Mouse (Mus musculus) kidney, postnatal 14 days (tissue): Measurements from ENCODE around the gene Spg20.

Source experiments
- DNase-seq: peaks from one replicate; pipeline ENCODE4 v3.0.0; 2022; ENCODE audit warnings: mixed read lengths

Spg20 gene

DNA sequence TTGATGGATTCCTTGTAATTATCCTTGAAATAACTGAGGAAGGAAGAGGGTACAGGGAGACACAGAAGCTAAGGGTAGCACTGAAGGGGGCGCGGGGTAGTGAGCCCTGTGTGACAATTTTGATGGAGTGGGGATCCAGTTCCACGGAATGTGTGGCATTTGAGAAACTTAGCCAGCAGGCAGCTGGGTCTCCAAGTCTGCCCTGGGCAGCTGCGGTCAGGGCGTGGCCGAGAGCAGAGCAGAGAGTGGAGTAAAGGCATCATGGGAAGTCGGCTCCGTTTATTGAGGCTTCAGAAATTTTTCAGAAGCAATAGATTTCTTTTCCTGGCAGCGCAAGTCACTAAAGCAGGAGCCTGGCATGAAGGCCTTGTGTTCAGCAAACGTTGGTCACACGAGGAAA is 12.9 kb upstream of the Spg20 start:
- DNase-seq, result no peak

DNA sequence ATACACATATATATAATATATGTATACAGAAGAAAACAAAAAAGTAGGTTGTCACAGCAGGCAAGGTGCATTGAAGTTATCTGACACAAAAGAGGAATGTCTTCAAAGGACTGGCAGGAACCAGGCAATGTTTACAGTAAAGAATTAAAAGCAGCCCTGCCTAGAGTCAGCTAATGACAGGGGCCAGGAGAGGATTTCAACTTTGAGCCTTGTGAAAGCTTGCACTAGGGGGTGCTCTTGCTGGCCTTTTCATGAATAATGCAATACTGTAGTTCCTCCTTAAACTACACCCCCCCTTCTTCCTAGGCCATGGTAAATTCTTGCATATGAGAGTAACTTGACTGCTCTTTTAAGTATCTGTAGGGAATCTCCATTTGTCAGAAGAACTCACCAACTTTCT is 10.8 kb upstream of the Spg20 start:
- DNase-seq, result no peak

DNA sequence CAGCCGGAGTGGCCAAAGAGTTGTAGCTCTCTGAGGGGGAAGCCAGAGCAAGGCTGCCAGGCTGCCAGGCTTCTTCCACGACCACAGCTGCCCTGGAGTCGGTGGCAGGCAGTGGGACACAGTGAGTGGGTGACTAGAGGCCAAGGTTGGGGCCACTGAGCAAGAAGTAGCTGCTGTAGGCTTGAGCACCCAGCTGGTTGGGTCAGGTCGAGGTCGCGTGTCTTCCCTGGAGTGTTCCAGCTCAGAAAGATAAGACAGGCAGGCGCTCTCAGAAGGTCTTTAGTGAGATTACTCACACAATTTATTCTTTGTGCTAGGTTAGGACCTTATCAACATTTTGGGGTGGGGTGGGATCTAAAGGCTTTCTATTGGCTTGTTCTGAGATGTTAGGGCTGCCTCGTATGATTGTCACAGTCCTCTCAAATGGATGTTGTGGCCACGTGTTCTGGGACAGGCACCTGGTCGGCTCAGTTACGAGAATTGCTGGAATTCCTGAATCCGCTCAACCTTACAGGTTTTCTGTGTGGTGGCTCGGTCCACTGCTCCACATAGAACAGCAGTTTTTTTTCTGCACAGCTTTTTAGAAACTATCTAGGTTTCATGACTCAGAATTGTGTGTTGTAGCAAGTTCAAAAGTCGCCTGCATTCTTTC is 6.4 kb upstream of the Spg20 start:
- peak; percentile 46 for DNase-seq

DNA sequence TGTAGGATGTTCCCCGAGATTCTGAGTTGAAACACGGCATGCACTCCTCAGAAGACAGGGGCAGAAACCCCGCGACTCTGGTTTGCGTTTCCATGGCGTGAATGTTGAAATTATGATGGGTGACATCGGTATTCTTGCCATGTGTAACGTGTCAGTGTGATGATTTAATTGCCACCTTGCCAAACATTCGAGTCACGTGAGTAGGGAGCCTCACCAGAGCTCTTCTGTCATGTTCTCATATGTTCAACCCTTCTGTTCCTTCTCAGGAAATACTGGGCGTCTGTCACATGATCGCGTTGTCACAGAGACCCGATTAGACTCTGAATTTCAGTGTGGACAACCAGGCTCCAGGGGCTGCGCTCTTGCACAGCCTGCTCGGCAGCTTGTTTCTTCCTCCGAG is 5.9 kb upstream of the Spg20 start:
- no peak for DNase-seq

DNA sequence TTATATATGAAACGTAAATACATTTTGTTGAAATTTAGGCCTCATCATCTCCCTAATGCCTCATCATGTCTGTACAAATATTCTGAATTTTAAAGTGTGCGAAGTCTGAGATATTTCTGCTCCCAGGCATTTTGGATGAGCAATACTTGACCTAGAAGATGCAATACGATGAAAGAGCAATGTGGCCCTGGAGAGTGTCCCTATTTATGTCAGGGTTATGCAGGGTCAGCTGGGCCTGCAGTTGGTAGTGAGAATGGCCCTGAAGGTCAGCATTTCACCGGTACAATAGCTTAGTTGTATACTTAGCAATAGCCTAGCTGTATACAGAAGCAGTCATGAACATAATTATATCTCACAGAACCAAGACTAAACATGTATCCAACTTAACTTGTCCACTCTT is 2.8 kb upstream of the Spg20 start:
- no peak for DNase-seq

DNA sequence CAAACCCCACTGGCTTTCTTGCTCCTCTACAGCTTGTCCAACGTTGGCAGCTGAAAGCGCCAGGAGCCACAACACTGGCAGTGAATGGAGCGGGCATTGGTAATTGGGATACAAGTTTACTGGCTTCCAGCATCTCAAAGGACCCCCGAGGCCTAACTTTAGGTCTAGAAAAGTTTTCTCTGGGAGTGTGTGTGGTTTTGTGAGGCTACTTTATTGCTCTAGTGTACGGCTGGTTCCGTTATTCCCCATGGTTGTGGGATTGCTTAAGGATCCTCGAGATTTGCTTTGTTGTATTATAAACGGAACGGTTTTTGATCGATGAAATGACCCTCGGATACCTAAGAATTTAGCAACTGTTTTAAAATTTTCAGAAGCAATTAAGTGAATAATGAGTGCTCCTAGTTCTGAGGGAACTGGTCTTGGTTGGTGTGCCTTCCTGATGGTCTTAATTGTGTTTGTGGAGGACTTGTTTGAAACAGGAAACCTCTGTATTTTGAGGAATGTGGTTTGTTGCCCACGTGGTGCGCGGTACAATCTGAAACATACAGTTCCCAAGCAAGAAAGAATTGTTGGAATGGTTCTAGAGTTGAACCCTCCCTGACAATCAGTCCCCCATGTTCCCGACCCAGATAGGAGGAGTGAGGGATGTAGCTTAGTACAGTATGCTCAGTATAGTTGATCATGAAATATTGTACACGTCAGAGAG is 955 bp downstream of the Spg20 start:
- no peak for DNase-seq

DNA sequence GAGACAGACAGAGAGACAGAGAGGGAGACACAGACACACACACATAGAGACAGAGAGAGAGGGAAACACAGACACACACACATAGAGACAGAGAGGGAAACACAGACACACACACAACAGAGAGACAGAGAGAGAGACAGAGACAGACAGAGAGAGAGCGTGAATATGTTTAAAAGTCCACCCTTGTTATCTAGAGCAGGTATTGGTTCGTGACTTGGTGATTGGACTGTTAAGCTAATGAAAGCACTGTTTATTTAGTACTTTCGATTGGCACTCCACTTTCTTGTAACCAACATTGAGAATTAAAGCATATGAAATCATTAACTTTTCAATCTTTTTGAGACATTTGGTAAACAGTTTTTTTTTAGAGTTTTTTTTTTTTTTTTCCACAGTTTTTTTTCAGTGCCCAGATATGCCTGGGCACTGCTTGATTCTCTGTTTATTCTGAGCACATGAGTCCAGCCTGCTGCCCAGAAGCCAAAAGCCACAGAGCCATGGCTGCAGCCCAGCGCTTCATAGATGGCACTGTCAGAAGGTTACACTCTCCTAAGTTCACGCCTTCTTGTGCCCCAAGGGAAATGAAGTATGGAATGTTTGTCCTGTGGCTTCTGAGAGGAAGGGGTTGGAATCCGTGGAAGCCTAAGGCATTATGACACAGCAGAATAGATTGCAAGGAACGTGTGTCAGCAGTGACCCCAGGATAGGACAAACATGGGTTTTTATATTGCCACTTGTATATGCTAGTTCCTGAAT is 2.6 kb downstream of the Spg20 start:
- DNase-seq, result peak; percentile 32

DNA sequence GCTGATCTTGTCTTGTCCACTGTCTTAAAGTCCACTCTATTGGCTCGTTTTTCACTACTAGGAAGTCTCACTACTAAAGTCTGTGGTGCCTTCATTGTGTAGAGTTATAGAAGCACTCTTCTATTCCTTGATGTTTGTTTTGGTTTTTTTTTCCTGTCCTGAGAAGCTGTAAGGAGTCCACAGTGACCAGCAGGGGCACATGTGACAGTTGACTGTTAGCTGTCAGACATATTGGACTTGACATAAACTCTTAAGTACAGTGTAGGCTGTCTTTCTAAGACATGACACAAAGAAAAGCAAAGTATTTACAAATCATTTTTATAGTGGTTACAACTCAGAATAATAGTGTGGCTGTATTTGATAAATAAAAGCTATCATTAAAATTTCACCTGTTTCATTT is 3.2 kb downstream of the Spg20 start:
- no peak for DNase-seq

DNA sequence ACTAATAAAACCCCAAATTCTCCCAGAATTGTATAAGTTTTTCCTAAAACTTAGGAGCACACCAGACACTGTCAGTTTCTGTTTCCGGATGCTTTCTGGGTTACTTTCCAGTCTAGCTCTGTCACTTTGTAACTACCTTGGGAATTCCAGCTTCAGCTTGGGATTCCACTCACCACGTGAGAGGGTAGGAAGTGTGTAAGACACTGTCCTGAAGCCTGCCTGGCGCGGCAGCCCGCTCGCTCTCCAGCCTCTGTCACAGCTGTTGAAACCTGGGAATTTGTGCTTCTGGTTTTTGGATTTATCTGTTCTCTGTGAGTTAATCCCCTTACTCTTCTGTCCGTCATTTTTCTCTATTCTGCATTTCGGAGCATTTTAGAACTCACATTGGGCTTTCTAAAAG is 4.1 kb downstream of the Spg20 start:
- DNase-seq, result no peak

DNA sequence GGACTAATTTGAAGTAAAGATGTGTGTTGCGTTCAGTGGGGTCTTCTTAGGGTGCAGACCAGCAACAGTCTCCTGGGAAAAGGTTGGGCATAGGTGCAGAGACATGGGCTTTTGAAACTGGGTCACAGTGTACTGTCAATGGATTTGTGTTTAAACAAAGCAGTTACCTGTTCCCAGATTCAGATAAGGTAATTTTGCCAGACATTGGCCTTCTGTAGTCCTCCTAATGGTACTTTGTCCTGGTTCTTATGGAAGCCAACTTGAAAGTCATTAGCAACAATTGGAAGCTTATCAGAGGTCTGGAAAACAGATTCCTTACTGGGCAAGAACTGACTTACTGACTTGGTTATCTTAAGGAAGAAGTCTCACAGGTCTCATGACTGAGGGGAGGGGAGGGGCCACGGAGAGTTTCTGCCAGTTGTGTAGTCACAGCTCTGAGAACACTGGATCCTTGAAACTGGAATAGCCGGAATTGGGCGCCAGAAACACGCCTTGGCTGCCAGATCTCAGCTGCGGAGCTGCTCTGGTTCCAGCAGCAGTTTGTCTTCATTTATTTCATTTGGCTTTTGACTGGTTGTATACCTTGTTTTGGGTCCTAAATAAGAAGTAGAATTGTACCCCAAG is 7.5 kb downstream of the Spg20 start:
- no peak for DNase-seq

DNA sequence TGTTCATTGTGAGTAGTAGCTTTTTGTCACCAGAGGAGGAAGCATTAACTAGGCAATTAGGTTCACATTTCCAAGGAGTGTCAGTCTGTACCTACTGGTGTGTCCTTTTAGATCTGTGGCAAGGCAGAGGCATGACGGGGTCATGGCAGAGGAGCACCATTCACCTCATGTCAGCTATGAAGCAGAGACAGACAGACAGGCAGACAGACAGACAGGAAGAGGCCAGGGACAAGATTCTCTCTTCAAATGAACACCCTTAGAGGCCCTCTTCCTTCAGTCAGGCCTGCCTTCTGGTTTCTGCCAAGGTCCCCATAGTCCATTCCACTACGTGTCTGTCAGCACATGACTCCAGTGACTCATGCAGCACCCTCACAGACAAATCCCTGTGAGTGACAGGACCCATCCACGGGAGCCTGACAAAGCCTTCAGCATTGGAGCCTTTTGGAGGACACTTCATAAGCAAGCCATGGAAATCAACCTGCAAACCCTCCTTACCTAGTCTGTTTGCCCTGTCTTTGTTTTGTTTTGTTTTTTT is 10.5 kb downstream of the Spg20 start:
- DNase-seq, result no peak

DNA sequence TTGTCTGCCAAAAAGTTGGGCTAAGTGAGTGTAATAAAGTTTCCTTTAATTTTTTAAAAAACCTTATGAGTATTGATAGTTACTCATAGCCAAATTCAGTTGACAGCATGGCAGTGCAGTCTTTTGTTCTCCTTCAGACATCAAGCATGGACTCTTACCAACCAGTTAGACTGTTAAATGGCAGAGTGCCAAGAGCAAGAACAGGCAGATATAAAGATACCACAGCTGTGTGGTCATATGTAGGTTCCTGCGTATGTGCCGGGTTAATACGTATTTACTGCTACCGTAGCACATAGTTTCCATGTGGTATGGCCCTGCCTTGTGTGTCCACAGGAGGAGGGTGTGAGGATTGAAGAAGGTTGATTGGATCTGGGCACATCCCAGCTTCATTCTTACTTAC is 11.2 kb downstream of the Spg20 start:
- DNase-seq, result no peak

DNA sequence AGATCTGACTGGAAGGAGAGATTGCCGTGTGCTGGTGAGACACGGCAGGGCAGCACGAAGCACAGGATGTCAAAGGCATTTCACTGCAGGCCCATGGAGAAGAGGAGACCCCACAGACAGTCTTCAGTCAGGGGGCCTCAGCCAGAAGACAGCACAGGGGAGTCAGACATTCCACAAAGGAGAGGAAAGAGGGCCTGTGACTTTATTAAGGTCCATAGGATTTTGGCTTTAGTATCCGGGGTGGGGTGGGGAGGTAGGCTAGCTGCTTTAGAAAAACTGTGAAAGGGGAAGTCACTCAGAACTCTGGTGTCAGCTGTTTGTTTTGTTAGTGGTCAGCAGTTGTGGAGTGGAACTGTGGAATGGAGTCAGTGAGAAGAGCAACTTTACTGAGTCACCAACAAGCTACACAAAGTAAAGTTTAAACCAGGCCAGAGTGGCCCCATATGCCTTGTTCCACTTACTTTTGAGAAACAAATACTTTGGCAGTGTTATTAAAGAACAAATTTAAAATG is 17.3 kb downstream of the Spg20 start:
- no peak for DNase-seq

DNA sequence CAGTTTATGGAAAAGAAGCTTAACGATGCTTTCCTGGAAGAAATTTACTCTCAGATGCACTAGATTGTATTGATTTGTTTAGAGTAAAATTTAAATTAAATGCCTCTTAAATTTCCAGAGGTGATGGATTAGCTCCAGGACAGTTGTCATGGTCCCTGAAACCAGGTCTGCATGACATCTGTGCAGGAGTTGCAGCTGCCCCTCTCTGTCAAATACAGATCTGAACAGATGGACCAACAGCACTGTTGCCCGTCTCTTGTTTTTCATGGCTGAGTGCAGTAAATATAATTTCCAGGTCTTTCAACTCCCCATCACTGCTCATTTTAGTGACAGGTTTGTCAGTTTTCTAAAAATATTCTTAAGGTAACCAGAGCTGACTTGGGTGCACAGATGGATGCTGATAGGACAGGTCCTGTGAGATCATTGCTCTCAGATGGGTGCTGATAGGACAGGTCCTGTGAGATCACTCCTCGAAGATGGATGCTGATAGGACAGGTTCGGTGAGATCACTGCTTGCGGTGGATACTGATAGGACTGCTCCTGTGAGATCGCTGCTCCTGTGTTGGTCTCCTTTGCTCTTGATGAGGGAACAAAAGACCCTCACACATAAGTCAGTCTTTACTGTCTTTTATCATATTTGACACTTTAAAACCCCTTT is 19.8 kb downstream of the Spg20 start:
- no peak for DNase-seq

DNA sequence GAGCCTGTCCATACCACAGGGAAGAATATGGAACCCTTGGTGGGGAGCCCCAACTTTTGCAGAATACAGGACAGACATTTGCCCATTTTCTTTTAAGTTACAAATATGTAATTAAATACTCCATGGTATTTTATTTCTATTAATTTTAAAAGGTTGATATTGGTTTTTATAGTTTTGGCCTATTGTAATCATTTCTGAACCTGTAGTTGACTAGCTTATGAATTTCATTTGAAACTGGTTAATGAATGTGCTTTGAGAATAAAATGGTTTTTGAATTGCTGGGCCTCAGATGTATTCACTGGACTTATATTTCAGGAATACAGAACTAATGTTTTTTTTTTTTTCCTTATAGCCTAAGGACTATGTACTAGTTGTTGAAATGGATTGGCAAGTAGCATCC is 25.1 kb downstream of the Spg20 start, which contains the start of gene Ccdc169:
Gene Ccdc169 (plus strand): TSS at position 301 of the 400 bp plus-strand sequence.
- no peak for DNase-seq

DNA sequence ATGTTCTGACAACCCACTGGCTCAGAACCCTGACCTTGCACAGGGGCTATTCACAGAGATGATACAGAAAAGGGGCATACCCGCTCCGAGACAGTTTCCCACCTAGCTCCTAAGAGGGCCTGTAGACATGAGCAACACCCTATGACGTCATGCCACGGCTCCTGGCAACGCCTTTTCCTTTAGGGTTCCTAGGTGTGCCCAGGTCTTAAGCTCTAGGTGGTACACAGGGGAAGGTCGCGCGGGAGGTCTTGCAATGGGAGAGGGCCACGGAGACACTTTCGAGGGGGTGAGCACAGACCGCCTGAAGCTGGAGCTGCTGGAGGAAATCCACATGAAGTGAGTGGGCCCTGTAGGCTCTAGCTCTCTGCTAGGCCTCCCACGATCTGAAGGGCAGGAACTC is 27.9 kb downstream of the Spg20 start:
- no peak for DNase-seq

DNA sequence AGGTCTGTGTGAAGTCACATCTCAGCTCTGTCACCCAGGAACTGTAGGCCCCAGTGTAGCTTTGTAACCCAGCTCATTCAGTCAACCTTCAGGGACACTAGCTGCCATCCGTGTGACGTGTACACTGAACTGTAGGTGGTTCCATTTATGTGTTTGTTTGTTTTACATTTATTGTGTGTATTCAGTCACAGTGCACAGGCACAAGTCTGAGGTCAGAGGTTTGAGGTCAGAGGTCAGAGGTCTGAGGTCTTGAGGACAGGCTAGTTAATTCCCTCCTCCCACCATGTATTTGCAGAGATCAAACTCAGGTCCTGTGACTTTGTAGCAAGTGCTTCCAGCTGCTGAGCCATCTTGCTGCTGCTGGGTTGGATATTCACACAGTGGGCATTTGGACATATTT is 29.5 kb downstream of the Spg20 start:
- DNase-seq, result no peak

DNA sequence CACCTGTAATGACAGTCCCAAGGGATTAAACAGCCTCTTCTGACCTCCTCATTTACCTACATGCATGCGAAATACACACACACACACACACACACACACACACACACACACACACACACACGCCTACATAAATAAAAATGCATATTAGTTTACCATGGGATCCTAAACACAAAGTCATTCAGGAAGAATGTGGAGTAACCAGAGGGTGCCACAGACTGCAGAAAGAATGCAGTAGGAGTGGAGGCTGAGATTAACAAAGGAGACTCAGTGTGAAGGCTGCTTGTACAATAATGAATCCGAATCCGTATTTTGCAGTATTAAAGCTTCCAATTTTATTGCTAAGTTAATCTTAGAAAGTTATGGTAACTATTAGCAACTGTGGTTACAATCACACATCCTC is 33.0 kb downstream of the Spg20 start:
- DNase-seq, result no peak

DNA sequence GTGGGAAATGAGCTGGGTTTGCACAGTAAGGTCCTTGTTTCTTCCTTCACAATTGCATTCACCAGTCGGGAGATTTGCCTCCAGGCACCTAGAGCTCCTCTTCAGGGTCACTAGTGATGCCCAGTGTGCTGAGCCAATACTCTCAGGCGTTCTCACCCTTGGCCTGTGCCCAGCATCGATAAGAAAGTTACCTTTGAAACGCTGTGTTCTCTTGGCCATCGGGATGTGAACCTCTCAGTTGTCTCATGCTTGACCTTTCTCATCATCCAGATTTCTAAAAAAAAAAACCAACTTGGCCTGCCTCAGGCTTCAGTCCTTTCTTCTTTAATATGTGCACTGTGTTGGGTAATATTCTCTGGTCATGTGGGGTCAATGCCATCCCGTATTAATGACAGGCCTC is 34.5 kb downstream of the Spg20 start:
- no peak for DNase-seq

DNA sequence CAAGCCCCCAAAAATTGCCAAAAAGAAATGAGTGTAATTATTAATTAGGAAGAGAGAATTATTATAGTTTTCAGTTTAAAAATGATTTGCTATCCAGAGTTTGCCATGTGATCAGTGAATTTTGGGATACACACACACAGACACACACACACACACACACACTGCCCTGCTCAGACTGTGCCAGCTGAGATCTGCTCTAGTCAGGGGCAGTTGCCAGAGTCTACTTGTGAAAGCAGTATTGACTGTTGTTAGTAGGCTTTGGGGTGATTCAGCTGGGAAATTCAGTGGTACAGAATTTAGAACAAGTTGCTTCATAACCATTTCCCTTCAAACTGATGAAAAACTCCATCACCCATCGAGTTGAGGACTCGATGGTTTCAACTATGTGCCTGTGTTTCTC is 35.2 kb downstream of the Spg20 start:
- DNase-seq, result no peak

DNA sequence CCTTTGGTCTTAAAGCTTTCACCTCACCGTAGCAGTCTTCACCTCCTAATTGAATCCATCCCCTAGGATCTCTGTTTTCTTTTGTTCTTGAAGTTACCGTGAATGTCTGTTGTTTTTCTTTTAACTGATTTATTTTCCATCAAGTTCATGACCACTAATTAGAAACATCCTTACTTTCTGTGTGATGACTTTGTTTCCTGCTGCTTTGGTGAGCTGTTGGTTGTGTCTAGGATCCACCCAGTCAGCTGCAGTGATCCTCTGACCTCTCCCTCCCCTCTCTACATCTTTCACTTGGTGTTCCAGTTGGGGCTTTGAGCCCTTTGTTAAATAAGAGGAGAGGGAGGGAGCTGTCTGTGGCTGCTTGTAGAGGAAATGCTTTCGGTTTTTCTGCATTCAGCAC is 36.2 kb downstream of the Spg20 start:
- DNase-seq, result peak; percentile 8

DNA sequence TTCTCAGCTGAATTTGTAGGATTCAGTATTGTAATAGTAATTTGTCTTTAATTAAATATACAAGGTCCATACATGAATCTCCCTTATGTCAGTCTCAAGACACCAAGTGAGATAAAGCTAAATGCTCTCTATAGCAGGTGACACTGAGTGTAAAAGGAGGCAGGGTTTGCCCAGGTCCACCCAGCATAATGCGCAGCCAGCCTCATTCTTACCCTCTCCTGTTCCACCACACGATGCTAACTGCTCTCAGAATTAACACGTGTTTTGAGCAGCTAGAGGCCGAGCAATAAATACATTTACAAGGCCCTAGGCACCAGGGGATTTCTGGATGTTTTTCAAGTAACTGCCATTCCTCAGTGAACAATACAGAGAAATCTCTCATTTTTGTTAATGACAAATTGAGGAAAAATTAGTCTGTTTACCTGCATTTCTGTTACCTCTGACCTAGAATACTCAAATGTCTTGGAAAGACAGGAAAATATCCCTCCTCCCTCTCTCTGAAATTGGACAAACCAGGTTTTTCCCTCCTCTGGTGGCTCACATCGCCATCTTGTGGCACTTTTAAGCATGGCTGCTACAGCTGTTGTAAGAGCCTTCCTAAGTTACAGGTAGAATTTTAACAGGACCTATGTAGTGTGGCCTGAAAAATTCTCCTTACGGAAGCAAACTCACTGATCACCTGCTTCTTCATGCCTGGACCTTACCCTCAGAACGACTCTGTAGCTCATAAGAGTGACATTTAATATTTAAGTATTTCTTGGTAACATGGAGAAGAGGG is 39.9 kb downstream of the Spg20 start:
- DNase-seq, result peak; percentile 65
